In the genomic region with DNA sequence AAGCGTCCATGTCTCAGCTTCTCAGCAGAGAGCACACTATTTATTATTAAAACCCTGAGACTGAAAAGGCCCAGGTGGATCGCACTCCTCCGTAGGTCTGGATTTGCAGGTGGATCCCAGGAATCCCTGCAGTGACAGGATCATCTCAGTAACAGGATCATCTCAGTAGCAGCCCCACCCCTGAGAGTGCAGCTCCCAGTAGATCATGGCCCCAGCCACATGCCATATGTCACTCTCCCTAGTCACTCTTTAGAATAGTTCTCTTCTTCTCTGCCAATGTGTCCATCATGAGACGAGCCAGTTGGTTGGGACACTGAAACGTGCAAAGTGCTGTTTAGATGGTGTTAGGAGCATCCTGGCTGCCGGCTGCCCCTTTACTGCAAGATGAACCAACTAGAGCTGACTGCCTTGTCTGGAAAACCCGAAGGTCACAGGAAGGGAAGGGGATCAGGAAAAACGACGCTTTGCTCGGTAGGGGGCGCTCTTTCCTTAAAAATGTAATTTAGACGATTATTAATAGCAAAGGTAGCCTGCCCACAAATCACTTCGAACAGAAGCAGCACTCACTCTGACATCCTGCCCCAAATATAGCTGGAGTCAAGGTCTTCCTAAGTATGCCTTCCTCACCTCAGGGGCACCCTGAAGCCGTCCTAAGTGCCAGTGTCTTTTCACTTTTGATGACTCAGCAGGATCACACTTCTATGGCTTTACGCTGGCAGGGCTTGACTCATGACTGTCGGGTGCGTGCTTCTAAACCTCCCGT, we compare ENCODE assay signal across 8 mouse cellular contexts. TPM values are rescaled to one million over a fixed set of nuclear protein-coding genes. Genes with fewer than 3 reads are reported as not detected.
DNase-seq lines count a peak whose midpoint lies in the region; ATAC-seq lines count a peak whose summit lies in the region.

No protein-coding gene starts in this region.

- no peak overlapping the region for H3K27ac ChIP-seq in forebrain, embryonic 11.5 days (ENCODE audit: low read depth, low read length)
- peak overlapping the region; percentile 64 for H3K27ac ChIP-seq in heart, embryonic 16.5 days (ENCODE audit: low read length)
- H3K27ac ChIP-seq in liver, embryonic 12.5 days = no peak overlapping the region; the same call in 1 of the 2 replicates

- DNase-seq in c-Kit-negative CD71-positive TER-119-positive erythroid progenitor cells, embryonic 14.5 days (ENCODE audit: low read depth, low spot score) = peak; percentile 77
- DNase-seq in forebrain, embryonic 11.5 days (ENCODE audit: low spot score) = peak; percentile 84
- peak; percentile 91 for DNase-seq in kidney, postnatal 10 days
- peak; percentile 85 for DNase-seq in naive thymus-derived CD4-positive, alpha-beta T cell, adult 2 months (ENCODE audit: low read depth)
- peak; percentile 80 to 94 for DNase-seq in spleen, postnatal 4 days (ENCODE audit: low spot score in 2 of 2)

- no peaks in the 10 kb centered on the region for H3K36me3 ChIP-seq in forebrain, embryonic 11.5 days (ENCODE audit: control insufficient read depth, insufficient read depth, low read length)
- H3K36me3 ChIP-seq in heart, embryonic 16.5 days (ENCODE audit: control insufficient read depth, insufficient read depth) = no peaks in the 10 kb centered on the region
- H3K36me3 ChIP-seq in liver, embryonic 12.5 days = peaks cover 14% of the 10 kb centered on the region

- no peak overlapping the region for H3K9ac ChIP-seq in forebrain, embryonic 11.5 days (ENCODE audit: low read length)
- peak overlapping the region; percentile 41 for H3K9ac ChIP-seq in heart, embryonic 16.5 days (ENCODE audit: low read length)
- H3K9ac ChIP-seq in liver, embryonic 12.5 days = no peak overlapping the region

- peaks cover 10% of the 10 kb centered on the region; the same call in 1 of the 2 replicates for H3K4me1 ChIP-seq in forebrain, embryonic 11.5 days (replicated peaks; ENCODE audit: control insufficient read depth, insufficient read depth, low read length)
- H3K4me1 ChIP-seq in heart, embryonic 16.5 days (ENCODE audit: control insufficient read depth, insufficient read depth, low read length) = peaks cover 58% of the 10 kb centered on the region
- H3K4me1 ChIP-seq in liver, embryonic 12.5 days = peaks cover 56% of the 10 kb centered on the region

- no peaks in the 10 kb centered on the region for H3K9me3 ChIP-seq in forebrain, embryonic 11.5 days (ENCODE audit: control insufficient read depth, low read length)
- no peaks in the 10 kb centered on the region for H3K9me3 ChIP-seq in heart, embryonic 16.5 days (replicated peaks; ENCODE audit: control insufficient read depth, low read length)
- no peaks in the 10 kb centered on the region for H3K9me3 ChIP-seq in liver, embryonic 12.5 days (replicated peaks)

- H3K27me3 ChIP-seq in forebrain, embryonic 11.5 days (ENCODE audit: control insufficient read depth, insufficient read depth, low read length) = no peaks in the 10 kb centered on the region
- no peaks in the 10 kb centered on the region for H3K27me3 ChIP-seq in heart, embryonic 16.5 days (ENCODE audit: control insufficient read depth, insufficient read depth, low read length)
- no peaks in the 10 kb centered on the region for H3K27me3 ChIP-seq in liver, embryonic 12.5 days (replicated peaks)

- no peak overlapping the region for H3K4me2 ChIP-seq in forebrain, embryonic 11.5 days (ENCODE audit: low read depth, low read length, severe bottlenecking)
- H3K4me2 ChIP-seq in heart, embryonic 16.5 days (ENCODE audit: low read depth, low read length) = peak overlapping the region; percentile 62
- peak overlapping the region; percentile 19 for H3K4me2 ChIP-seq in liver, embryonic 12.5 days

- peak; percentile 88 for ATAC-seq in CD4-positive, CD25-positive, alpha-beta regulatory T cell, adult 4 months
- ATAC-seq in forebrain, embryonic 11.5 days (replicated peaks; ENCODE audit: low FRiP score) = peak; percentile 29; the same call in 1 of the 2 replicates
- peak; percentile 24 for ATAC-seq in heart, embryonic 16.5 days (replicated peaks; ENCODE audit: extremely low read depth, insufficient read depth, low FRiP score)
- ATAC-seq in liver, embryonic 12.5 days = peak; percentile 43

- WGBS in forebrain, embryonic 11.5 days = 40% methylated on average over 18 of the region's 18 CpGs
- 21% methylated on average over 18 of the region's 18 CpGs for WGBS in heart, embryonic 16.5 days
- 30% methylated on average over 18 of the region's 18 CpGs for WGBS in liver, embryonic 12.5 days (ENCODE audit: insufficient replicate concordance)

- no peak overlapping the region for H3K4me3 ChIP-seq in forebrain, embryonic 11.5 days (ENCODE audit: low read depth, low read length)
- H3K4me3 ChIP-seq in heart, embryonic 16.5 days (ENCODE audit: low read length) = peak overlapping the region; percentile 23
- H3K4me3 ChIP-seq in liver, embryonic 12.5 days = no peak overlapping the region

RNA-seq across cellular contexts. Expression of a gene that starts 20.8 kb away (rescaled TPM):
- 100 to 1,000 TPM; 117 to 125 TPM for polyA plus RNA-seq in CD4-positive, CD25-positive, alpha-beta regulatory T cell, adult 4 months (2017; shearing (Covaris generic))
- 13.6 and 13.7 TPM in 2 replicates for polyA plus RNA-seq in forebrain, embryonic 11.5 days (2014; fragmentation: Nextera tagmentation; extraction: Ambion mirVana)
- polyA plus RNA-seq in heart, embryonic 16.5 days (2015; fragmentation: Nextera tagmentation; extraction: Ambion mirVana) = 11.7 and 12.9 TPM in 2 replicates
- 16.8 and 17.0 TPM in 2 replicates for polyA plus RNA-seq in liver, embryonic 12.5 days (2016; fragmentation: Nextera tagmentation; extraction: Ambion mirVana)

Comparison
In these comparisons a context has a peak if more than half of its experiments do, and no peak if none do; other contexts are left out.
1. ATAC-seq: peak in every context shown above with its lines; median percentile 88 in CD4-positive, CD25-positive, alpha-beta regulatory T cell, adult 4 months; 43 in liver, embryonic 12.5 days; 29 in forebrain, embryonic 11.5 days; 24 in heart, embryonic 16.5 days.